Mouse (Mus musculus) testis, adult 2 months (tissue): ENCODE measurements around the gene Ubl3.

Source experiments
- CTCF ChIP-seq: fragments of 200-500 bp; IDR thresholded peaks from 2 replicates; pipeline ENCODE4 v1.5.1; 2012; ENCODE audit warnings: low read depth, mild to moderate bottlenecking, inconsistent platforms, low read length, moderate library complexity; ENCODE audit not compliant: control insufficient read depth, insufficient read depth, insufficient replicate concordance
- POLR2A ChIP-seq: fragments of 200-500 bp; IDR thresholded peaks from 2 replicates; pipeline ENCODE4 v1.6.1; 2012; ENCODE audit warnings: low read depth, mild to moderate bottlenecking, inconsistent platforms, low read length, moderate library complexity; ENCODE audit not compliant: control insufficient read depth

GRCm38 (mm10) chr5:148534644-148535043 is 17.9 kb downstream of the Ubl3 start:
- TF ChIP-seq CTCF (no peak), POLR2A (no peak)
